Mouse (Mus musculus) lung, adult 2 months (tissue): ENCODE data around the gene Ttc34.

Source experiments
- CTCF ChIP-seq: fragments of 200-500 bp; IDR thresholded peaks from 2 replicates; pipeline ENCODE4 v1.5.1; 2011; ENCODE audit warnings: mild to moderate bottlenecking, low read length, control low read depth; ENCODE audit not compliant: insufficient read depth
- POLR2A ChIP-seq: fragments of 200-500 bp; IDR thresholded peaks from 2 replicates; pipeline ENCODE4 v1.6.1; 2011; ENCODE audit warnings: low read depth, mild to moderate bottlenecking, control low read depth, low read length, borderline replicate concordance; ENCODE audit errors: extremely low read depth

DNA sequence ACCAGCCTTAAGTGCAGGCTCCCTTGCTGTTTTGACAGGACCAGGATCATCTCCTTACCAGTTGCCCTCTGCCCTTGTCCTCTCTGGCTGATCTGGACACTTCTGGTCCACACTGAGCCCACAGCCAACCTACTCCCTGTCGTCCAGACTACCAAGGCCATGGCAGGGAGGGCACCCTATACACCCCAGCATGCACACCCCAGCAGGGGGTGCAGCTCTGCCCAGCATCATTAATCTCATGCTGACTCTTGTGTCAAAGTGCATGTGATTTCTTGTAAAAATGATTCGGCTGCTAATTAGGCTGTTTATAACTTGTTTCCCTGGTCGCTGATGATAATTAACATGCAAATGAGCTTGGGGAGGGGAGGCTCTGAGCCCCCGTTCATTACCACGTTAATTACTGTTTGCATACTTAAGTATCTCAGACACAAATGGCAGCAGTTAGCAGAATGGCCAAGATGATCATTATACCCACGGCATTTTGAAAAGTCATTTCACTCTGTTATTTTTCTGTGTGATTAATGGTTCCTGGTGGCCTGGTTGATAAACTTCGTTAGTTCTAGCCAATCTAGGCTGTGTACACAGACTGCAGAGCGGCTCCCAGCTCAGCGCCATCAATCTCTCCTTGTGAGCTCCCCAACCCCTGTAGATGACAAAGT lies 5.2 kb upstream of the Ttc34 start:
- no peak for TF ChIP-seq POLR2A
- TF ChIP-seq CTCF: no peak
